Mouse (Mus musculus): ENCODE measurements around the gene Npepps.
"Not testable (repeated sequence)": the region's sequence is repeated elsewhere in the genome, so short reads cannot be mapped to it uniquely, and the experiment has no call there.

The Npepps gene

DNA sequence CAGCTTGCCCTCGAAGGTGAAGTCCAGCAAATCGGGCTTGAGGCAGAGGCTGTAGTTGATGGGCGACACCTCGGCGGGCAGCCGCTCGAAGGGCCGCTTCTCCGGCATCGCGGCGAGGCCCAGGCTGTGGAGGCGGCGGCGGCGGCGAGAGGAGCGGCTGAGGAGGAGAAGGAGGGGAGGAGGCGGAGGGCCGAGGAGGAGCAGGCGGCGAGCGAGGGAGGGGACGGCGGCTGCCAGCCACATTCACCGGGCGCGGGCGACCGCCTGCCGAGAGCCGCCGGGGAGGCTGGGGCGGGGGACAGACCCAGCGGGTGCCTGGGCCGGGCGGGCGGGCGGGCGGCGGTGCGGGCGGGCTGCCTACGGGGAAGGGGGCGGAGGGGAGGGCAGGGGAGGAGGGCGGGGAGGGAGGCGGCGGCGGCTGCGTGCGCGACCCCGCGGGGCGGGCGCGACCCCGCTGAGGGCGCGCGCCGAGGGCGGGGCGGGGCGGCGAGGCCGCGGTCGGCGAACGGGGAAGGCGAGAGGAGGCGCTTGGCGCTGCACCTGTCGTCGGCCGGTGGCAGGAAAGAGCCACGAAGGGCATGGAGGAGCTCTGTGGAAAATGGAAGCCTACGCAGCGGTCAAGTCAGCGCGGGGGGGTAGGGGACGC, at the start of gene Npepps:
Gene Npepps (minus strand): TSS at position 423 of the 646 bp plus-strand sequence.
- DNase-seq (ENCODE audit: low spot score in 2 of 2): peak; percentile 58 to 81

DNA sequence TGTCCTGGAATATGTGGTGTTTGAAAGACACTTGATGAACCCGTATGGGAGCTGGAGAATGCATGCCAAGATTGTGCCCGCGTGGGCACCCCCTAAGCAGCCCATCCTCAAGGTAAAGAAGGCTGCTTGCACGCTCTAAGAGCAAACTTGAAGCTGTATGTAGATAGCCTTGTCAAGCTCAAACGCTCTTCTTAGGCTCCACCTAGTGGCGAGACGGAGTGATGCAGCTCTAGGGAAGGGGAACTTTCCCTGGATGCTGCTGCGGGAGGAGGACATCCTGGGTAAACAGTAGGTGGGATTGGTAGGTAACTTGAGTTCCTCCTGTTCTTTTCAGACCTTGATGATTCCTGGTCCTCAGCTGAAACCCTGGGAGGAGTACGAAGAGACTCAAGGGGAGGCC, 47.7 kb upstream of the Npepps start:
- DNase-seq (ENCODE audit: low spot score in 2 of 2): peak in 1 of 2 experiments; percentile 69

DNA sequence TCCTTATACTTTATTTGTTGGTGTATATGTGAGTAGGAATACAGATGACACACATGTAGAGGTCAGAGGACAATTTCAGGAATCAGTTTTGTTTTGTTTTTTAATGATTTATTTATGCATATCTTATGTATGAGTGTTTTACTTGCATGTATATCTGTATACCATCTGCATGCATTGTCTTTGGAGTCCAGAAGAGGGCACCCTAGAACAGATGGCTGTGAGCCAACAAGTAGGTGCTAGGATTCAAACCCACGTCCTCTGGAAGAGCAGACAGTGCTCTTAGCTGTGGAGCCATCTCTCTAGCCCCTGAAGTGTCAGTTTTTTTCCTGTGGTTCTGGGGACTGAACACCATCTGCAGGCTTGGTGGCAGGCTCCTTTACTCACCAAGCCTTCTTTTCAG, 44.8 kb upstream of the Npepps start:
- DNase-seq (ENCODE audit: low spot score in 2 of 2): no peak

DNA sequence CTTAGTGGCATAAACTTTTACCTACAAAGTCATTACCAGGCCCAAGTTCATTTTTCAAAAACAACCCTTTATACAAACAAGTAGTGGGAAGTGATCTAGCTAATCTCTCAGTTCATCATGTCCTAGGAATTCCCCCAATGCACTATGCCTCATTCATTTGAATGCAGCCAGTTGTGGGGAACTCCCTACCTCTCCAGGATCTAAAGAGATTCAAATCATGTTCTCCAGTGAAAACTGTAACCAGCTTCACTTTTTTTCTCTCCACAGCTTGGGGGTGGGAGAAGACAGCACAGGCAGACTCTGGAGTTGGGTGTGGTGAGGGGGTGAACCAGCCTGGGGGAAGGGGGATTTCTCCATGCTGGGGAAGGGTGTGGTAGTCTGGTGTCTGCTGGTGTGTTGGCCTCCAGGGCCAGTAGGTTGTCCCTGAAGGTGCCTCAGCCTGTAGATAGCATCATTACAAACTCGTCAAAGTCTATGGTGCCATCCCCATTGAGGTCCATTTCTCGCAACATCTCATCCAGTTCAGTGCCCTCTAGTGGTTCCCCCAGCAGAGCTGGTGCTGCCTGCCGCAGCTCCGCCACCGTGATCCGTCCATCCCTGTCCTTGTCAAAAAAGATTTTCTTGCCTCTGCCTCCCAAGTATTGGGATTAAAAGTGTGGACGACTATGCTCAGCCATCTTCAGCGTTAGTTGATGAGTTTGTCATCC, 41.6 kb upstream of the Npepps start:
- not testable (repeated sequence) for DNase-seq (ENCODE audit: low spot score in 2 of 2)

DNA sequence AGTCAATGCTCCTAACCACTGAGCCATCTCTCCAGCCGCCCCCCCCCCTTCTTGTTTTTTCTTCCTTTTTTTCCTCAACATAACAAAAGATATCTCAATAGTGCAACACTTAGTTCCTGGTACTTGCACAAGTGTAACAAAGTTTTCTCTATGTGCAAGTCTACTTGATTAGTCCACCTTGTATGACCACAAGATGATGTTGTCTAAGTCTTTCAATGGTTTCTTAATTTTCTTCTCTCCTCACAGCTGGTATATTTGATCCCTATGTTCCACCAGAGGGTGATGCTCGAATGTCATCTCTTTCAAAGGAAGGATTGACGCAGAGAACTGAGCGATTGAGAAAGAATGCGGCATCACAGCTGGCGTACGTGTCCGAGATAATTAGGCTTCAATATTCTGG, 40.8 kb upstream of the Npepps start:
- no peak for DNase-seq (ENCODE audit: low spot score in 2 of 2)

DNA sequence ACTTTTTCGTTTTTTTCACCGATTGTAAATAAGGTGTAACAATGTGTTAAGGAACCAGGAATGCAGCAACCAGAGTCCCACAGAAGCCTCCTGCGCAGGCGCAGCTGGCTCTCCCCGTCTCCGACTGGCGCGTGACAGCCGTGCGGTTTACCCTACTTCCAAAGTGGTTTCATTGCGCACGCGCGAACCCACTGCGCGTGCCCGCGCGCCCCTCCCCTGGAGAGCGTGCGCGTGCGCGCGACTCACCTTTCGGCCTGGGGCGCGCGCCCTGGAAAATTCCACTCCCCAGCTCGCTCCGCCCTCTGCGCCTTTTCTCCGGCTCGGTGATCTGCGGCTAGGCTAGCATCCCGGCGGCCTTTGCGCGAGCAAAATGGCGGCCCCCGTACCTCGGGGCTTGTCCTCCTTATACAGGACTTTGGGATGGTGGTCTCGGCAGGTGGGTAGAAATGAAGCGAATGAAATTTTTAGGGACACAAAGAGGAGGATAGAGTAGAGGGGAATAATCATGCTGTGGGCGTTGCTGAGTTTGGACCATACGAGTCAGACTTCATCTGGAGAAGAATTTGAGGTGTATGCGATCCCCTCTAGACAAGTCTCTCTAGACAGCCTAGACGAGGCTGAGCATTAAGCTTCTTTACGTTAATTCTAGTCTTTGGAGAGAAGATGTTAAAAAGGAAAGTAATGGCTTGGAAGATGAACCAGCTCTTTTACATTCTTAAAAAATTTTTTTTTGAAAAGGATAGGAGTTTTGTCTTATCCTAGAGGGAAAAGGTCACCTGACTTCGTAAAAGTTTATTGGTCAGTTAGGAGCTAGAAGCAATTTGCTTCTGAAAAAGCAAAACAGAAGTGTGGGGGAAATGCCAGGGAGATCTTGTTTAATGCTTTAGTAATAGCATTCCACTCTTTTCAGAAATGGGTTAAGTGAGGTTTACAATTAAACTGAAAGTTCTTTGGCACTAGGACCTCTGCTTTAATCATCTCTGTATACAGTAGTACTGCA, 35.4 kb upstream of the Npepps start, which contains the start of gene Mrpl45:
Gene Mrpl45 (plus strand): TSS at position 213 of the 1,000 bp plus-strand sequence.
- peak; percentile 97 to 99 for DNase-seq (ENCODE audit: low spot score in 2 of 2)

DNA sequence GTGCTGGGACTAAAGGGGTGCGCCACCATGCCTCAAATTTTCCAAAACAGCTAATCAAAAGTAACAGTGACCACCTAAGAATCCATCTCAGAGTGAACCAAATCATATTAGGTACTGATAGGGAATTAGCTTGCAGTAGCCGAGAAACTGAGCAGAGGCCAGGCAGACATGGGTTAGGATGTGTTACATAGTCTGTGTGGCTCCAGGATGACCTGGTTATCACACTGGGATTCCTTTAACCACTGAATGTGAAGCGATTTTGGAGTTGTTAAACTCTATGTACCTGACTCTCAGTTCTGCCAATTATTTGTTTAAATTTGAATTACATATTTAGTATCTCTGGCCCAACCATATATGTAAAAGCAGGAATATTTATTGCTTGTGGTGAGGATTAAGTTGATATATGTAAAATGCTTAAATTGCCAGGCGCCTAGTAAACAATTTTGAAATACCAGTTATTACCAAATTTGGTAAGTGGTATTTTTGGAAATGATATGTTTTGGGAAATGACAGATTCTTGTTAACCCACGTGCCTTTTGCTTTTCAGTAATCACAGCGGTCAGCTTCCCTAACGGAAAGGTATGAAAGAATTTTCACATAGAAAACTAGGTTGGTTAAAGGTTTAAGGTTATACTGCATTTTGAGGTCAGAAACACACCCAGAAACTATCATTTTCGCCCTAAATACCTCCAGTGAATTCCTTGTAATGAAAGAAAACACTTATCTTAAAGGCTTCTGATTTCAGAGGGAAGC, 34.5 kb upstream of the Npepps start:
- DNase-seq (ENCODE audit: low spot score in 2 of 2): no peak

DNA sequence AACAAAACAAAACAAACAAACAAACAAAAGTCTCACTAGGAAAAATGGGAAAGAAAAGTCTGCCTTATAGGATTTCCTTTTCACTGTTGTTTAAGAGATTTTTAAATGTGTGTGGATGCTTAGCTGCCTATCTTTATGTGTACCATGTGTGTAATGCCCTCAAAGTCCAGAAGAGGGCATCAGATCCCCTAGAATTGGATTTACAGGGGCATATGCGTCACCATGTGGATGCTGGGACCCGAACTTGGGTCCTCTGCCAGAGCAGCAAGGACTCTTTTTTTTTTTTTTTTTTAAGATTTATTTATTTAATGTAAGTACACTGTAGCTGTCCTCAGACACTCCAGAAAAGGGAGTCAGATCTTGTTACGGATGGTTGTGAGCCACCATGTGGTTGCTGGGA, 33.7 kb upstream of the Npepps start:
- no peak for DNase-seq (ENCODE audit: low spot score in 2 of 2)

DNA sequence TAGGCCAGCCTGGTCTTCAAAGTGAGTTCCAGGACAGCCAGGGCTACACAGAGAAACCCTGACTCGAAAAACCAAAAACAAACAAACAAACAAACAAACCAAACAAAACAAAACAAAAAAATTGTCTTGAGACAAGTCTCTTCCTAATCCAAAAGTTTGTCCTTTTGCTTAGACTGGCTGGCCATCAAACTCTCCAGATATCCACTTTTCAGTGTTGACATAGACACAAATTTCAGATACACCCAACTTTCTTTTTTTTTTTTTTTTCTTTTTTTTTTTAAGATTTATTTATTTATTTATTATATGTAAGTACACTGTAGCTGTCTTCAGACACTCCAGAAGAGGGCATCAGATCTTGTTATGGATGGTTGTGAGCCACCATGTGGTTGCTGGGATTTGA, 32.4 kb upstream of the Npepps start:
- not testable (repeated sequence) for DNase-seq (ENCODE audit: low spot score in 2 of 2)

DNA sequence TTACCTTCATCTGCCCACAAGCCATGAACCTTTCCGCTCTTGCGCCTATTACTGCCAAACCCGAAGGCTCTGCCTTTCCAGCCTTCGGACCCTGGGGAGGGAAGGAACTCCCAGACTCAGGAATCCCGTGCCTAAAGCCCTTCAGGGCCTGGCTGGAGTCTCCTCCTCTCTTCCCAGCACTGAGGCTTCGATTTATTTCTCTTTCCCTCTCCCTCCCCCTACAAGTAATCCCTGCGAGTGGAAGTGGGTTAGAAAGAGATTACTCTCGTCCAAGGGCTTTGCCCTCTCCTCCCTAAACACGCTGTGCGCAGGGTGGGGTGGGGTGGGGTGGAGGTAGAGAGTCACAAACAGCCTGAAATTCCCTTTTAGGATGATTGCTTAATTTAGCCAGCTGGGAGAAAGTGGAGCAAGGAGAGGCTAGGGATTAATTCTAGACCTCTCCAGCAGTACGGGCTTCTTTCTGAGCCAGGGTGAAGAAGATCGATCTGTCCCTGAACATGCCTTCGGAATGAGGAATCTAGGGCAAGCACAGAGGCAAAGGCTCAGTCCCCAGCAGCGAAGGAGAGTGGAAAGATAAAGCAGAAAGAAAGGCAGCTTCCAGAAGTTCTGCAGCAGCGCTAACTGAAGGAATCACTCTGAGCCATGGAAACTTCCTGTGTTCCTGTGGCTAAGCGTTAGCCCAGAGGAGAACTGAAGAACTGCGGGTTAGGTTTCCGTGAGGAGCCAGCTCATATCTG, 30.6 kb upstream of the Npepps start:
- no peak for DNase-seq (ENCODE audit: low spot score in 2 of 2)

DNA sequence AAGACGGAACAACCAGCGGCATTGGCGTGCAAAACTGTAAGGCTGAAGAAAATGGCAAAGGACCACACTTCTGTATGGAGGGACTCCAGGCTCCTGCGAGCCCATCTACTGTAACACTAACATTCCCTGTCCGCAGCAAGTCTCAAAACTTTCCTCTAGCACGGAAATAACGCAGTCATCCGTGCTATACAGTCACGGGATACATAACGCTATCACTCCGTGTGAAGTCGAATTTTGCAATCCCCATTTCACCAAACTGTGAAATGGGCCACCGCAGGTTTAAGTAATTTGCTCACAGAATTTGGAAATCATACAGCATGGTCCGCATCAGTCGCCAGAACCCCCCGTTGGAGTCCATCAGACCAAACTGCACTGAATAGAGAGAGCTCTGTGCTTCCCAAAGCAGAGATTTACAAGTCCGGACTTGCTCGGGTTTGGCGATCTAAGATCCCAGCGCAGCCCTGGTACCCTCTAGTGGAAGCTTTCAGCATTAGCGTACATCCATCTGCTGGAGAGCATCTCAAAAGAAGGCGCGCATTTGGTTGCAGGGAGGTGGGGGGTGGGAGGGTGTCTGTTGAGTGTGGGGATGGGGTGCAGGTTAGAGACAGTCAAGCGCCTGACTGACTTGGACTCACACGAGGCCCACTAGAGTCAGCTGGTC, 29.6 kb upstream of the Npepps start:
- DNase-seq (ENCODE audit: low spot score in 2 of 2): peak in 1 of 2 experiments; percentile 71

DNA sequence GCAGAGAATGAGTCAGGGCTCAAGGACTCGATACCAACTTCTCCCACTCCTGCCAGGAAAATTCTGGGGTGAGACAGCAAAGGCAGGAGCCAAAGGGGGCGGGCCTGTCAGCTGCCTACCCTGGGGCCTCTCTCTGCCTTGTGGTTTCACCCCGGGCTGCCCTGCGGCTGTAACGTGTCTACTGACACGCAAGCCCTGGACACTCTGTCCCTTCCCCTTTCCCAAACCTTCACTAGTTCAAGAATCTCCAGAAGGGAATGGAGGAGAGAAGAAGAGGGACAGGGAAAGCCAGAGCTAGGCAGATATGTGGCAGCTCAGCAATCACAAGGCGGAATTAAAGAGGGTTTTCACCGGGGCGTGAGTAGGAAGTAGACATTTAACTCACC, 29.0 kb upstream of the Npepps start:
- no peak for DNase-seq (ENCODE audit: low spot score in 2 of 2)

DNA sequence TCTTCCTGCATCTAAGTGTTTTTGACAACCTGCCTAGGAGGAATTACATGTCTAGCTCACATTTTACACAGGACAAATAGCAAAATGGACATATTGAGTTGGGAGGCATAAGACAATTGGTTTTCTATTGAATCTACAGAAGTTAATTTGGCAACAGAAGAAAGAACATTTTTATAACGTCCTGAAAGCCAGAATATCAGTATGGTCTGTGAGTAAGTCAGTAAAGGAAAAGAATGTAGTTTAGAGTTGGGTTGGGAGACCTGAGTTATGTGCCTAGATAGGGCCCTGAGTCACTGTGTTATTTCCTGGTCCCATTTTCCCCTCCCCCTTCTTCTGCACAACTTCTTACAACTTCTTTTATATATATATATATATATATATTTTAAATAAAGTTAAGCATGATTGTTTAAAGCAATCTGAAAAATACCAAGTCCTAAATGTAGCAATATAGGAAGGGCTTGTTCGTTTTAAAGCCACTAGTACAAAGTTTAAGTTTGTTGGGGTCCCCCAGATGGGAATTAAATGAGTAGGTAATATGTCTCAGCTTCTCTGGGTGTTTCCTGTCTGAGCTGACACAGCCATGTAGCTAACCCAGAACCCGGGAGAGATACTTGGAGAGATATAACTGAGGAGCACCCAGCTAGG, 28.5 kb upstream of the Npepps start:
- no peak for DNase-seq (ENCODE audit: low spot score in 2 of 2)

DNA sequence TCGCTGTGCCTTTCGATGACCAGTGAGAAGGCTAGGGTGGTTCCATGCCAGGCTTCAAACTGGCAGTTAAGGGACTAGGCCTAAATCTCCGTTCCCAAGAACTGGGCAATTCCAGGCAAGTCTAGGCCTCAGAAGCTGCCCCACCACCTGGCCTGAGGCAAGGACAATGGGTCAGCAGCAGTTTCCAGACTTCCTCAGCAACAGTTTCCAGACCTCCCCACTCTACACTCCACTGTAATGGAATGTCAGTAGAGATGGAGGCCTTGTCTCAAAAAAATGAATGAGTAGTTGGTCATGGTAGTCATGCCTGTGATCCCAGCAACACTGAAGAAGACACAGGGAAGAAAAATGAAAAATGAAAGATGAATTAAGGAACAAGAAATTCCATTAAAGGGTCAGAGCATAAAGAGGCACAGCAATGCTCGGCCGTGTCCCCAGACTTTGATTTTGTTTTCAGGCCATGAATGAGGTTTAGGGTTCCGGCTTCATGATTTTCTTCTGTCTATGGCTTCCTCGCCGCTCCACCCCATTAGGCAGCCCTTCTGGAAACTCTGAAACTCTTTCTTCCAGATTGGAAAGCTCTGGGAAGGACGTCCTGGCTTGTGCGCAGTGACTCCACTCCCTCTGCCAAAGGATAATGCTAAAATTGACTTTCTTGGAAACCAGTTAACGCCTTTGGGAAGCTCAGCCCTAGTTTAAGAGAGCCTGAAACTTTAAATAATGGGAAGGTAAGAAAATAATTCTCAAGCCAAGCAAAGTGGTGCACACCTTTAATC, 27.0 kb upstream of the Npepps start:
- DNase-seq (ENCODE audit: low spot score in 2 of 2): no peak

DNA sequence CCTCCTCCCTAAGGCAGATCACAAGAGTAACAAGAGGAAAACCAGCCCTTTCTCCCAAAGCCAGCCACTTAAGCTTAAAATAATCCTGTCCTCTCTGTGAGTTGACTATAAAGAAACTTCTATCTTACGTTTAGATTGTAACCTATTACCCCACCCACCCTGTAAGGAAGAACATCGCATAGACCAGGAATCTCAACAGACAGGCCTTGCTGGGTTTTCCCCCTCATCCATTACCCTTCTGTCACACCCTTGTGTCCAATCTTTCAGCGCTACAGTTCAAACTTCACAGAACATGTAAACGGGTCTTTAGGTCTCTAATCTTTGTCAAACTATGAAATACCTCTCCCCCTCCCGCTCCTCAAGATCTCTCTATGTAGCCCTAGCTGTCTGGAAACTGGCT, 24.2 kb upstream of the Npepps start:
- DNase-seq (ENCODE audit: low spot score in 2 of 2): no peak

DNA sequence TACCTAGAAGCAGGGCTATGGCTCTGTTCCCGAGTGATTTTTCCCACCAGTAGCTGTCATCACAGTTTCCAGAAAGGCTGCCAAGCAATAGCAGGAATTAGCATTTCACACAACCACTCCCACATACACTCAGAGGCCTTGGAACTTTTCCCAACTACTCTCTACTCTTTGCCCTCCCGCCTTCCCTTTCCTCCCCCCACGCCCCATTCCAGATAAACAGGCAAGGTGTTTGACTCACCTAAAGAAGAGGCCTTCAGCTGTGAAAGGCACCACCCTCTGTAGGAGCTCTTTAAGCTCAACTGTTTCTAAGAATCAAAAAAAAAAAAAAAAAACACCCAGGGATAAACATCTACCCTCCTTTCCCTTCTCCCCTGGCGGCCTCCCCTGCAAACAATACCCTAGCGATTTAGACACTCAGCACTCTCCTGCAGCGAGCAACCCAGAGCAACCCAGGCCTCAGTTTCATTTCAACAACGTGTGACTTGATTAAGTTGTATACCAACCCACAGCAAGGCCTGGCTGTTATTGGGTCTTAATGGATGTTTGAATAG, 21.9 kb upstream of the Npepps start:
- no peak for DNase-seq (ENCODE audit: low spot score in 2 of 2)

DNA sequence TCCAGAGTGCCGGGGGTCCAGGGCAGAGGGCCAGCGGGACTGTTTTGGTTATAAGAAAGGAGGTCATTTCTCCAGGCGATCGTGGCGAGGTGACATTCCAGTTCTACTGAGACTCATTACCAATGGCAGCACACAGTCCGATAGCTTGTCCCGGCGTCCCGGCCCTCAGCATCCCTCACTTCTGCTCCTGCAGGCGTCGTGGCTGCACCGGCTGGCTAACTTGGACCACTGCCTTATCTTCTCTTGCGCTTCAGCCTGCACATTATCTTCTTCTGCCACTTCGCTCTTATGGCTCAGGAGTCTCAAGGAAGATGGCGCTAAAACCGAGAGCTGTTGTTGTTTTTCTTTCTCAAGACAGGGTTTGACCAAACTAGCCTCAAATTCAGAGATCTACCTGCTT, 21.0 kb upstream of the Npepps start:
- DNase-seq (ENCODE audit: low spot score in 2 of 2): no peak

DNA sequence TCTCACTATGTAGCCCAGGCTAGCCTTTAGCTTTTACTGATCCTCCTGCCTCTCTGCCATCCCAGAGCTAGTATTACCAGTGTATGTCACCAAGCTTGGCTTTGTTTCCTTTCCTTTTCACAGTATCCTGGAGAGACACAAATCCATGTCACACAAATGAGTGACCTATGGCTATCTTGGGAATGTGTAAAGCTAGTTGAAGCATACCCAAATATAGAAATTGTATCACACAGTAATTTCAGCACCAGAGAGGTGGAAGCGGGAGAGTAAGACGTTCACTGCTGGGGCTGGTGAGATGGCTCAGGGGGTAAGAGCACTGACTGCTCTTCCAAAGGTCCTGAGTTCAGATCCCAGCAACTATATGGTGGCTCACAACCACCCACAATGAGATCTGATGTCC, 19.5 kb upstream of the Npepps start:
- no peak for DNase-seq (ENCODE audit: low spot score in 2 of 2)

DNA sequence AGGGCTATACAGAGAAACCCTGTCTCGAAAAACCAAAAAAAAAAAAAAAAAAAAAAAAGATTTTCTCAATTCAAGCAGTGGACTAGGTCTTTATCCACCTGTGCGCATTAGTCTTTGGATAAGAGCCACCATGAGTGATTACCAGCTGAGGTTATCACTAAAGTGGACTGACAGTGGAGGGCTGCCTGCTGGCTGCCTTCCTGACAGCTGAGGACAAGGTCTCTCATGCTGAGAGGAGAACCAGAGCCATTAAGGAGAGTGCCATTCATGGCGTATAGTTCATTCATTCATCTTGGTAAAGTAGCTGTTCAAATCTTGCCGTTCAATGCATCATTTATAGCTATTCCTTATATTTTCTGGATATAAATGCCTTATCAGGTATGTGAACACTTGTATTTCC, 16.1 kb upstream of the Npepps start:
- no peak for DNase-seq (ENCODE audit: low spot score in 2 of 2)

Data from cerebellum, postnatal 4 days (tissue).